Mouse (Mus musculus): Measurements from ENCODE around the gene Mllt6.
"Not testable (repeated sequence)": the region's sequence is repeated elsewhere in the genome, so short reads cannot be mapped to it uniquely, and the experiment has no call there.

Mllt6 gene

DNA sequence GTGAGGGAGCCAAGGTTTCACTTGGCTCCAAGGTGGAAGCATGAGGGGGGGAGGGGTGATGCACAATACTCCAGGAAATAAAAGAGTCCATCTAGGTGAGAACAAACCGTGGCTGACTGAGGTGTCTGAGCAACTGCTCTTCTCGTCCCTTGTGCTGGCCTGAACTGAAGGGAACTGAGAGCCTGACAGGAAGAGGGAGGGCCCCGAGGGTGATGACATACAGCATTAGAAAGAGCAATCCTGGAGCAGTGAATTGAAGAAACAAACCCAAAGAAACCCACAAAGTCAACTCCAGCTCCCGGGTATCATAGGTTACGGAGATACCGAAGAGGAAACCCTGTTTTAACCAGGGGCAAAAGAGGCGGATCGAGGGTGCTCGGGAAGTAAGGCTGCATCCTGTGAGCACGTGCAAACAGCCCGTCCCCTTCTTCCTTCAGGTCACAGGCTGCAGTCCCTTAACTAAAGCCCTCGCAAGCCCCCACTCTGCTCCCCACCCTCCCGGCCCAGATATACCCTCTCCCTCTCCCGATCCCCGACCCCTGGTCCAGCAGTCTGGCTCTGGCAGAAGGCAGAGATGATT is 55.2 kb downstream of the Mllt6 start:
- no peak for DNase-seq

DNA sequence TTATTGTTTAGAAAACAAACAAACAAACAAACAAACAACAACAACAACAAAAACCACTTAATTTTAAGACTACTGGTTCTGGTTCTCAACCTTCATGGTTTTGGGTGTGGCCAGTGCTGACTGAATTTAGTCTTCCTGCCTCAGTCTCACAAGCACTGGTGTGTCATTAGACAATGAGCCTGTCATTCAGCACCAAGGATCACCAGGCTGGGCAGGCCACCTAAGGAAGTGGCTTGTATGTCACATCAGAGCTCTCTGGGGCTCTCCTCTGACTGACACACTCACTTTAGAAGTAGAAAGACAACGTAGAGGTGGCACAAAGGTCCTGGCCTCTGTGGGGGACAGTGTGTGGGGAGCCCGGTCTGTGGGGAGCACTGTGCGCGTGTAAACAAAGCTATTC is 55.8 kb downstream of the Mllt6 start:
- no peak for DNase-seq

DNA sequence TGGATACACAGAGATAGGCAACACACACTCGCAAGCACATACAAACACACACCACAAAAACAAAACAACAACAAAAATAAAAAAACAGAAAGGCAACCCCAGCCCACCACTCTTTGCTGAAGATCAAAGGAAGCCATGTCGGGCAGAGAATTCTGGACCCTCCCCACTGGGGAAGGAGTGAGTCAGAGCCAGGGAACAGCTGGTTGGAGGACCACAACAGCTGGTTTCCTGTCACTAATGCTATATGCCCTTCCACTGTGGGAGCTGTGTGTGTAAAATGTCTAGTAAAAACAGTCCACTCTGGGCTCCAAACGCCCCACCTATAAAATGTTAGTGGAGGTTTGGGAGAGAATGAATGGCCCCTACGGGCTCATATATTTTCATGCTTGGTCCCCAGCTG is 58.1 kb downstream of the Mllt6 start:
- no peak for DNase-seq

GRCm38 (mm10) chr11:97723709-97724108 is 60.5 kb downstream of the Mllt6 start:
- no peak for DNase-seq

DNA sequence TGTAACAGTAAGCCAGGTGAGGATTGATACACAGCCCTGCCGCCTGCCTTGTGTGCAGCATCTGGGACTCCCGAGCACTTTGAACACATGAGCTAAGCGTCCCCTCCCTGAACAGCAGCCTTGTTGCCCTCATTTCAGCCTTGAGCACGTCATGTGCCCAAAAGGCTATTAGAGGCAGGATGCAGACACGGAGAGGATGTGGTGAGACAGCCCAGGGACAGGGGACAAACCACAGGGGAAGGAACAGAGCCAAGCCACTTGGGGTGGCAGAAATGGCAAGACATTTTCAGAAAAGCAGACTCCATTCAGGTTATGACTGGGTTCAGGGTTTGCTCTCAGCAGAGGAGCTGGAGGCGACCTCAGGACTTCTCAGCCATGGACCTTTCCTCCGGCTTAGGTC is 65.1 kb downstream of the Mllt6 start:
- no peak for DNase-seq

DNA sequence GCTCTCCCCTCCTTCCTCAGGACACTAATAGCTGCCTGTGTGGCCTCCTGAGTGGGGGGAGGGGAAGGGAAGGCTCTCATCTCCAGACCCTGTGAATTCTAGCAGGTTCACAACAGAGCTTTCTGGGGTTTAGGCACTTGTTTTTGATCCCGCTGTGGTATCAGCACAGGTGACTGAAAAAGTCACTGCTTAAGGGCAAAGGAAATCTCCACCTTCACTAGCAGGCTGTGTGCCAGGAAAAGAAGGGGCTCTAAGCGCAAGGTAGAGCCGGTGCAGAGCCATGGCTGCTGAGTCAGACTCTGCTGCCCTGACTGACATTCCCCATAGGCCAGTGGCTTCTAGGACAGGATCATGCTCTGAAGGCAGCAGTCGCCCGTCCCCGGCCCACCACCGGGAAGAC is 65.5 kb downstream of the Mllt6 start:
- no peak for DNase-seq

DNA sequence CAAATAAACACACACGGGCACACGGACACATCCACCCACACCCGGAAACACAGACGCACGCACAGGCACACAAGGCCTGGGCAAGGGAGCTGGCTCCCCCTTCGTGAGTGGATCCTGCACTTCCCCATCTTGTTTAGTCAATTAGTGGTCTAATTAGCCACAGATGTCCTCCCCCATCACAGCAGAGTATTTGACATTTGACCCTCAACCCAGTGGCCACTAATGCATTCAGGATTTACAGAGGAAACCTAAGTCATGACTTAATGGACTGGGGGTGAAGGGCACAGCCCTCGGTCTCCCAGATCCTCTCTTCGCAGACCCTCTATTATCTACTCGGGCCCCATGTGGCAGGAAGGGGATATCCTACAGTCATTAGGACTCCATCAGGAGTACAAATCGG is 70.5 kb downstream of the Mllt6 start:
- no peak for DNase-seq

DNA sequence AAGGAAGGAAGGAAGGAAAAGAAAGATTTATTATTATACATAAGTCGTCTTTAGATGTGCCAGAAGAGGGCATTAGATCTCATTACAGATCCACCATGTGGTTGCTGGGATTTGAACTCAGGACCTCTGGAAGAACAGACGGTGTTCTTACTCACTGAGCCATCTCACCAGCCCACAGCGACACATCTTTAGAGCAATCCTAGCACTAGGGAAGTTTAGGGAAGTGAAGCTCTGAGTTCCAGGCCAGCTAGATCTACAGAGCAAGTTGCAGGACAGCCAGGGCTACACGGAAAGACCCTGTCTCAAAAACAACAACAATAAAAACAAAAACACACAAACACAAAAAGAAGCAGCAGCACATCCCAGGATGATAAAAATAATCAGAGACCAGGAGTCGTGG is 71.6 kb downstream of the Mllt6 start:
- not testable (repeated sequence) for DNase-seq
